Mouse (Mus musculus) ovary, adult 2 months (tissue): ENCODE data around the gene Kcna7. TPM values are rescaled to one million over a fixed set of nuclear protein-coding genes. Genes with fewer than 3 reads are reported as not detected.

Experiments
- polyA plus RNA-seq: library from polyadenylated mRNA; depleted of rRNA; stranded (reverse); fragments of >200 nt; gene quantifications from 2 replicates; pipeline ENCODE4 v1.2.3, GENCODE M21; 2012; rRNA removed

Gene Kcna7
- 0.28 and 0.36 TPM in 2 replicates for polyA plus RNA-seq

DNA sequence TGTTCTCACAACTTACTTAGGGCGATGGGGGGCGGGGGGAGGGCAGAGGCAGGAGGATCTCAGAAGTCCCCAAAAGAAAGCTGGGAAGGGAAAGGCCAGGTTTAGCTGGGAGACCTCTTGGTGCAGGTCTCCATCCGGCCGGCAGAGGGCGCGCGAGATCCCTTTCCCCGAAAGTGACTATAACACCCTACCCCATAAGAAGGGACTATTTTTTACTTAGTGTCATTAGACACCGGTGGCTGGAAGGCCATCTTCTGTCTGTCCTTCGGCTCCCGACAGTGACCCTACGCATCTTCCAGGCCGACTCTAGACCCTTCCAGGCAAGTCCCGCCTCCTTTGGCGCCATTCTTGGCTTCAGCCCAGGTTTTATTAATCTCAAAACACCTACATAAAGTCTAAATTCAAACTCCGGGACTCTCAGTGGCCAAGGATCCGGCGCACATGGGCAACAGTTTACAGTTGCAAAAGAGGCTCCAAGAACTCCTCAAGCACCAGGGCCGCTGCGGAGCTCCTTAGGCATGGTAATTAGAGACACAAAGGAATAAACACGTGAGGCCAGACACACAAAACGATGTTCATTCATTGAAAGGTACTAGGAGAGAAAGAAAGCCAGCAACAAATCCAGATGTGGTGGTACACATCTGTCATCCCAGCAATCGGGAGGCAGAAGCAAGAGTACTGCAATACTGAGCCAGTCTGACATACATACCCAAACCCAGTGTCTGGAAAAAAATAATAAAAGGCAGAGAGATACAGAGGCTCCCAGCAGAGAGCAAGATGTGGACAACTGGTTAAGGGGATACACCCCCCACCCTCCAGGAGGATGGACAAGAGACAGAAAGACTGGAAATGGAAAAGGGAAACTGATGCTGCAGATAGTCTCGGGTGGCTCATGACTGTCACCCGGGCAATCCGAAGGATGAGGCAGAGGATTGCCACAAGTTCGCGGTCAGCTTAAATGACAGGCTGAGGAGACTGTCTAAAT is at the start of gene Kcna7:
Gene Kcna7 (plus strand): TSS at position 563 of the 985 bp plus-strand sequence.

DNA sequence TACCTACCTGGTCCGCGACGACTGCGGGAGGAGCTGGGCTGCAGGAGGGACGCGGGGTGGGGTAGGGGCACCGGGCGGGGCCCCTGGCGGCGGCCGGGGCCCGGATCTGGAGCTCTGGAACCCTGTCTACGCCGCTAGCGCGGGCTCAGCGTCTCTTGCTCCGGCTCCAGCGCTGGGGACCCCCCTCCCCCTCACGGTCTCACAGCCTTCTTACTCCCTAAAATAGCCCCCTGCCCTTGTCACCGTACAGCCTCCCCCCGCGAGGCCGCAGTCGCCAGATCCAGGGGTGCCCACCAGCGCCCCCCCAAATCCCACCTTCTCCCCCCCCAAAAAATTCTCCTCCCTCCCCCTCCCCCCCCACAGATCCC is 38.8 kb upstream of the Kcna7 start, which contains the start of gene Ppfia3:
Gene Ppfia3 (minus strand): TSS at position 368 of the 368 bp plus-strand sequence.

DNA sequence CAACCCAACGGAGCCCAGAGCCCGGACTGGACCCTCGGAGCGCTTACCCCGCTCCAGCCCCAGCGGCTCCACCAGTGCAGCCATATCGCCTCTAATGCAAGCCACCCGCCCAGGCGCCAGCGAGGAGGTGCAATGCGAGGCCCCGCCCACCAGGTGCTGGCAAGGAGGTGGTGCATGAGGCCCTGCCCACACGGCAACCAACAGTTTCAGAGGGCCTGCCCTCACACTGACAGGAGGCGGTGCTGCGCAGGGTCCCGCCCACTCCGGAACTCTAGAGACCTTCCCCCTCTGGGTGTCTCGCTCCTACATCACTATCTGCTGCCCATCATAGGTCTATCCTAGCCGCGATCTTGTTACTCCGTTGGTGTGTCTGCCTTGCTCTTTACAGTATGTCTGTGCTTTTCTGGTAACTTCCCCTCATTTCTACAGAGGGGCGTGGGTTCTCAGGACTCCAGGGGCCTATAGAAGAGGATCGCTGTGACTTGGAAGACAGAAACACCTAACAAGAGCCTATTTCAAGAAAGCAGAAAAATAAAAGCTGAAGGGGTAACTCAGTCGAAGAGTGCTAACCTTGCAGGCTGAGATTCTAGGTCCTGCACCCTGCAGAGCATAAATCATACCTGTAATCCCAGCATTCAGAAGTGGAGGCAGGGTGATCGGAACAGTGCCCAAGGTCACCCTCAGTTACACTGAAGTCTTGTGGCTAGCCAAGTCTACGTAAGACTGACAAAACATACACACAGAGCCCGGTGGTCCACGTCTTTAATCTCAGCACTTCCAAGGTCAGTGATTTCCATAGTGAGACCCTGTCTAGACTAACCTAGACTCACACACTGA is 34.8 kb upstream of the Kcna7 start, which contains the start of gene Lin7b:
Gene Lin7b (minus strand): TSS at position 109 of the 837 bp plus-strand sequence.

DNA sequence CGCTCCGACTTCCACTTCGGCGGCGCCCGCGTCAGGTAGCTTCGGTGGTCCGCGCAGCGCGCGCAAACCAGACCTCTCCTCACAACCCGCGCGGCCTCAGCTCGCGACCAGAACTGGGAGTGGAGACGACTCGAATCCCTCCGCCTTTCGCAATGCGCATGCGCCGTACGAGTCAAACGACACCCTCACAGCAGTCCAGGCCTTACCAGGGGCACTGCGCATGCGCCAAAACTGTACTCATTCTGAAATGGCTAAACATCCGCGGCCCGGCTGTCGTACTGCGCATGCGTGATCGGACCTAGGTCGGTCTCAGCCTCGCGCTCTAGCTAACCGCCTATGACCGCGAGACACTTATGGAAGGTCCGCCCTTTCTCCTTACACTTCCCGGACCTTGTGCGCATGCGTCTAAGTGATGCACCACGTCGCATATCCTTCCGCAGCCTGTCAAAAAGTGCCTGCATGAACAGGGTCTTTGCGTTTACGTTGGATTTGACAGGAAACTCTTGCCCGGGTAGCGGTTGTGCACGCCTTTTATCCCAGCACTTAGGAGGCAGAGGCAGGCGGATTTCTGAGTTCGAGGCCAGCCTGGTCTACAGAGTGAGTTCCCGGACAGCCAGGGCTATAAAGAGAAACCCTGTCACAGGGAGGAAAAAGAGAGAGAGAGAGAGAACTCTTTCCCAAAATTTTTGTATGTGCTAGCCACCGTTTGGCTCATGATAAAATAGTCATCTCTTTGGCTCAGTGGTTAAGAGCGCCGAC is 9.7 kb upstream of the Kcna7 start, which contains the start of gene Snrnp70:
Gene Snrnp70 (minus strand): TSS at position 165 of the 759 bp plus-strand sequence.

DNA sequence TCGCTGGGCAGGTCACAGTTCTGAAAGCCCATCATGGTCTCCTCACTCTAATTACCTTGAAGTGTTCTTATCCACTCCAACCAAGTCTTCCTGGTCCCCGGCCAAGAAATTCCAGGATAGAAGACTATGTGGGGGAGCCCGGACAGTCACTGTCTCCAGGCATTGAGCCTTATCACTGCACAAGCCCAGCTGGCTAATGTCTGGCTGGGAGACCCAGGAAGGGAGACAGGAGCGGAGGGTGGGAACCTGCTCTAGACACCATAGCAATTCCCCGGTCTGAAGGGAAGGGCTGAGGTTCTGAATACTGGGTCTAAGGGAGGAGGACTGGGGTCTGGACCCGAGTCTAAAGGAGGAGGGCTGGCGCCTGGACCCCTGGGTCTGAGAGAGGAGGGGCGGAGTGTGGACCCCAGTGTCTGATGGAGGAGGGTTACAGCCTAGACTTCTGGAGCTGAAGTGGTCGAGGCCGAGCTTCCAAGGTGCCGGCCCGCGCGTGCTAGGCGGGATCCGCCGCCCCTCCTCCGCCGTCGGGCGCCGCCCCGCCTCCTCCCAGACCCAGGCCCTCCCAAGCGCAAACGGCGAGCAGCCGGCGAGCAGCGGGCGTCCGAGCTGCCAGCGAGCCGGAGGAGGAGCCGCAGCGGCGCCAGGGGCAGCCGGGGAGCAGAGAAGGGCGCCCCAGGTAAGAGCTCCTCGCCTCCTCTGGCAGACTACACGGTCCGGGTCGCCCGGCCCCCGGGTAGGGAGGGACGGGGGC is 7.8 kb downstream of the Kcna7 start, which contains the start of gene Ntf5:
Gene Ntf5 (plus strand): TSS at position 583 of the 751 bp plus-strand sequence.

DNA sequence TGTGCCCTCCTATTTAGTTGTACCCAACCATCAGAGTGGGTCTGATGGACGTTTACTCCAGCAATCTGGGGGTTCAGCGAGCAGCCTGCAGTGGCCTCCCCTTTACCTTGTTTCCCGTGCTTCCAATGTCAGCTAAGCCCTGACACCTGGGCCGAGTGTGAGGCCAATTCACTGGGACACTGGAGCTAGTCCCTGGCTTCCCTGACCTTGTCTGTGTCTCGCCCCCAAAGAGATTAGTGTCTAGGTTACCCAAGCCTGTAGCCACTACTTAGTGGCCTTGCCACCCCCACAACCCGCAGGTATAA is 15.1 kb downstream of the Kcna7 start, which contains the start of gene Lhb:
Gene Lhb (plus strand): TSS at position 206 of the 305 bp plus-strand sequence.

DNA sequence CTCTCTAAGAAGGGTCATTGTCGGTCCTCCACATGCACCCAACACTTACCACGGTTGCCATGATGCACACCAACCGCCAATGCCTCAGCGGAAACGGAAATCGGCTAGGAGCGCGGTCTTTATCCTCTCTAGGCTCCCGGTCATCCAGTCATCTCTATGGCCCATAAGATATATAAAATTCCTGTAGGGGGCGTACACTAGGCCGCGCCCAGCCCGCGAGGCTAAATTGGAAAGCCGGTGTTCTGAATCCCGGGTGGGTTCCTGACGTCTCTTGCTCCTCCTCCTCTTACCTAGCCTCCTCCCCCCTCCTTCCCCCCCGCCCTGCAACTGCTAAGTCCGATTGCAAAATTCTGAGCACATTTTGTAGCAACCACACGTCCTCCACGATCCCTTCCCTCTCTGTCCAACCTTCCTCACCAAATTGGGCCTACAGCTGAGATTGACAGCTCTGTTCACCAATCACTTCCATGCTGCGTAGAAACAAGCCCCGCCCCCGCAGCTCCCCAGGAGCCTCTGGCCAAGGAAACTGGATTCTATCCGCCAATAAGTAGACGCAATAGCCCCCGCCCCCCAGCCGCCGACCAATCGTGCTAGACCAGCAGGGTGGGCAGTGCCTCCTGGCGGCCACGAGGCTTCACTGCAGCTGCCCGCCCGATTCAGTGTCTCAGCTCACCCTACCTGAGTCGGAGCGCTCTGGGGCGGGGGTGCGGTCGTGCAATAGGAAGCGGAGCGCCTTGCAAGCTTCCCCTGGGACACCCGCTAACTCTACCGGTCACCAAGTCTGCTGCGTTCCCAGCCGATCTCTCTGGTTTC is 29.0 kb downstream of the Kcna7 start, which contains the start of gene Gys1:
Gene Gys1 (plus strand): TSS at position 642 of the 813 bp plus-strand sequence.

DNA sequence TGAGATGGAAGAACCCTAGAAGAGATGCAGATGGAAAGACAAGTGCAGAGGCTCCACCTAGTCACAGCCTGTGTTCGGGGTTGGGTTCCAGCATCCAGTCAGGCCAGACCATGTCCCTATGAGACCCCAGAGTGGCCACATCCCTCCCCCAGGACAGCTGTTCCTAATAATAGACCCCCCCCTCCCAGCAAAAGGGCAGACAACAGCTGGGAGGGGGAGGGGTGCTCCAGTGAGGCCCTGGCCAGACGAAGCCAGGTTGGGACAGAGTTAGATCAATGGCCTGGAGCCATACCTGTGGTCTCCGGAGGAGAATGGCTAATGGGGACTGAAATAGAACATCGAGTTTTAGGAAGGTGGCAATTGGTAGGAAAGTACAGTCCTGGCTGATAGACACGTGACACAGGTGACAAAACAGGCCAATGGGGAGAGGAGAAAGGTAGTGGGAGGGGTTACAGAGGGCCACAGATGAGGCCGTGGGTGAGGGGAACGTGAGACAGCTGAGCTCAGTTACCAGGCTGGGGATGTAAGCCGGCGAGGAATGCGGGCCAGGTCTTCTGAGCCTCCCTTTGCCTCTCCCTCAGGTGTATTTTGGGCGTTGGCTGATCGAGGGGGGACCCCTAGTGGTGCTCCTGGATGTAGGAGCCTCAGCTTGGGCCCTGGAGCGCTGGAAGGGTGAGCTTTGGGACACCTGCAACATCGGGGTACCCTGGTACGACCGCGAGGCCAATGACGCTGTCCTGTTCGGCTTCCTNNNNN is 32.2 kb downstream of the Kcna7 start, which contains the start of gene Ruvbl2:
Gene Ruvbl2 (minus strand): TSS at position 576 of the 756 bp plus-strand sequence.

Other genes starting within 250 kb of the Kcna7 start
- gene Slc17a7, start 241.7 kb upstream of the Kcna7 start, polyA plus RNA-seq = 0.17 and 0.20 TPM in 2 replicates
- gene Gfy, start 226.1 kb upstream of the Kcna7 start, polyA plus RNA-seq = not detected in 2 replicates
- gene Pth2, start 224.7 kb upstream of the Kcna7 start, polyA plus RNA-seq = not detected in 2 replicates
- gene Ccdc155, start 200.8 kb upstream of the Kcna7 start, polyA plus RNA-seq = 3.1 and 4.1 TPM in 2 replicates
- gene Dkkl1, start 193.5 kb upstream of the Kcna7 start, polyA plus RNA-seq = 2.1 and 3.3 TPM in 2 replicates
- 119 and 183 TPM in 2 replicates for gene Tead2, start 189.9 kb upstream of the Kcna7 start, polyA plus RNA-seq
- 13.2 and 14.5 TPM in 2 replicates for gene Cd37, start 166.5 kb upstream of the Kcna7 start, polyA plus RNA-seq
- gene Slc6a16, start 164.6 kb upstream of the Kcna7 start, polyA plus RNA-seq = 0.15 and 0.40 TPM in 2 replicates
- gene Slc6a21, start 128.1 kb upstream of the Kcna7 start, polyA plus RNA-seq = 0.24 TPM in 1 of 2 replicates, not detected in the other
- 58.6 and 62.0 TPM in 2 replicates for gene Trpm4, start 71.9 kb upstream of the Kcna7 start, polyA plus RNA-seq
- 0.46 and 0.51 TPM in 2 replicates for gene Hrc, start 70.4 kb upstream of the Kcna7 start, polyA plus RNA-seq
- gene Ppfia3, start 38.6 kb upstream of the Kcna7 start, polyA plus RNA-seq = 11.9 and 12.1 TPM in 2 replicates
- 43.0 and 49.1 TPM in 2 replicates for gene Lin7b, start 35.1 kb upstream of the Kcna7 start, polyA plus RNA-seq
- 271 and 341 TPM in 2 replicates for gene Snrnp70, start 9.9 kb upstream of the Kcna7 start, polyA plus RNA-seq
- 3.7 and 3.9 TPM in 2 replicates for gene Ntf5, start 8.0 kb downstream of the Kcna7 start, polyA plus RNA-seq
- 30.6 and 32.8 TPM in 2 replicates for gene Lhb, start 15.2 kb downstream of the Kcna7 start, polyA plus RNA-seq
- 61.3 and 69.1 TPM in 2 replicates for gene Gys1, start 29.2 kb downstream of the Kcna7 start, polyA plus RNA-seq
- 136 and 158 TPM in 2 replicates for gene Ruvbl2, start 32.4 kb downstream of the Kcna7 start, polyA plus RNA-seq
- gene Ftl1, start 54.2 kb downstream of the Kcna7 start, polyA plus RNA-seq = 3,494 and 4,463 TPM in 2 replicates
- gene Bax, start 61.2 kb downstream of the Kcna7 start, polyA plus RNA-seq = 193 and 194 TPM in 2 replicates
- gene Tulp2, start 76.2 kb downstream of the Kcna7 start, polyA plus RNA-seq = 33.8 and 34.3 TPM in 2 replicates
- not detected in 2 replicates for gene Gm45808, start 81.2 kb downstream of the Kcna7 start, polyA plus RNA-seq
- 5.4 and 8.6 TPM in 2 replicates for gene Dhdh, start 83.2 kb downstream of the Kcna7 start, polyA plus RNA-seq
- gene Nucb1, start 104.8 kb downstream of the Kcna7 start, polyA plus RNA-seq = 409 and 461 TPM in 2 replicates
- 57.1 and 60.9 TPM in 2 replicates for gene Ppp1r15a, start 120.6 kb downstream of the Kcna7 start, polyA plus RNA-seq
- gene Plekha4, start 120.7 kb downstream of the Kcna7 start, polyA plus RNA-seq = 29.4 and 35.1 TPM in 2 replicates
- gene Hsd17b14, start 149.2 kb downstream of the Kcna7 start, polyA plus RNA-seq = 1.4 and 3.4 TPM in 2 replicates
- 129 and 164 TPM in 2 replicates for gene Bcat2, start 164.5 kb downstream of the Kcna7 start, polyA plus RNA-seq
- 0.21 and 0.23 TPM in 2 replicates for gene Fgf21, start 209.8 kb downstream of the Kcna7 start, polyA plus RNA-seq
- gene Fut1, start 211.6 kb downstream of the Kcna7 start, polyA plus RNA-seq = 0.13 and 0.14 TPM in 2 replicates
- 0.38 and 0.40 TPM in 2 replicates for gene Izumo1, start 216.2 kb downstream of the Kcna7 start, polyA plus RNA-seq
- gene Rasip1, start 221.8 kb downstream of the Kcna7 start, polyA plus RNA-seq = 34.6 and 43.6 TPM in 2 replicates
- 9.0 and 9.6 TPM in 2 replicates for gene Mamstr, start 234.3 kb downstream of the Kcna7 start, polyA plus RNA-seq